In genomic region chr17:11866231-11866630, GRCm38 (mm10) we compare ENCODE assay signal across 32 mouse cellular contexts.
"Had no signal": no experiment of that assay in that cellular context is flagged by ENCODE, and none has a peak within 500 bp of the region (broad histone marks: within the 10 kb centered on the region; RNA-seq: fewer than 3 reads in every experiment).

No protein-coding gene starts in this region.

- H3K36me3 ChIP-seq: limb, embryonic 10.5 days; limb, embryonic 12.5 days; limb, embryonic 13.5 days; limb, embryonic 15.5 days; liver, embryonic 12.5 days; liver, embryonic 13.5 days; liver, embryonic 15.5 days; lung, embryonic 15.5 days; midbrain, embryonic 10.5 days; midbrain, embryonic 12.5 days; midbrain, embryonic 13.5 days; midbrain, embryonic 15.5 days; neural tube, embryonic 12.5 days had no signal

- H3K27me3 ChIP-seq: limb, embryonic 12.5 days; limb, embryonic 13.5 days; limb, embryonic 15.5 days; liver, embryonic 12.5 days; liver, embryonic 13.5 days; liver, embryonic 15.5 days; lung, embryonic 15.5 days; midbrain, embryonic 13.5 days; midbrain, embryonic 15.5 days; neural tube, embryonic 12.5 days had no signal

- ATAC-seq: liver, embryonic 12.5 days; liver, postnatal 0 days; lung, postnatal 0 days; midbrain, embryonic 13.5 days; midbrain, embryonic 15.5 days; midbrain, embryonic 16.5 days had no signal

- H3K4me1 ChIP-seq: limb, embryonic 10.5 days; limb, embryonic 12.5 days; limb, embryonic 13.5 days; limb, embryonic 15.5 days; liver, embryonic 12.5 days; liver, embryonic 13.5 days; liver, embryonic 15.5 days; lung, embryonic 15.5 days; megakaryocyte, embryonic 14.5 days; midbrain, embryonic 15.5 days; neural tube, embryonic 12.5 days had no signal

- H3K9me3 ChIP-seq: limb, embryonic 10.5 days; limb, embryonic 12.5 days; limb, embryonic 13.5 days; limb, embryonic 15.5 days; liver, embryonic 12.5 days; liver, embryonic 13.5 days; liver, embryonic 15.5 days; lung, embryonic 15.5 days; megakaryocyte, embryonic 14.5 days; midbrain, embryonic 10.5 days; midbrain, embryonic 12.5 days; midbrain, embryonic 13.5 days; midbrain, embryonic 15.5 days; neural tube, embryonic 12.5 days had no signal

- H3K27ac ChIP-seq: limb, embryonic 10.5 days; limb, embryonic 12.5 days; limb, embryonic 13.5 days; limb, embryonic 15.5 days; liver, embryonic 12.5 days; liver, embryonic 13.5 days; liver, embryonic 14.5 days; liver, embryonic 15.5 days; lung, embryonic 15.5 days; macrophage; midbrain, embryonic 10.5 days; midbrain, embryonic 12.5 days; midbrain, embryonic 13.5 days; midbrain, embryonic 15.5 days; neural tube, embryonic 12.5 days had no signal

- H3K9ac ChIP-seq: limb, embryonic 12.5 days; limb, embryonic 13.5 days; limb, embryonic 15.5 days; liver, embryonic 12.5 days; liver, embryonic 13.5 days; liver, embryonic 14.5 days; liver, embryonic 15.5 days; liver, postnatal 0 days; lung, embryonic 14.5 days; lung, embryonic 15.5 days; midbrain, embryonic 12.5 days; midbrain, embryonic 13.5 days; midbrain, embryonic 15.5 days; neural tube, embryonic 12.5 days had no signal

- H3K4me3 ChIP-seq: limb, embryonic 10.5 days; limb, embryonic 12.5 days; limb, embryonic 13.5 days; limb, embryonic 15.5 days; liver, embryonic 12.5 days; liver, embryonic 13.5 days; liver, embryonic 15.5 days; lung, embryonic 15.5 days; megakaryocyte, embryonic 14.5 days; midbrain, embryonic 10.5 days; midbrain, embryonic 12.5 days; midbrain, embryonic 13.5 days; midbrain, embryonic 15.5 days; myocyte; neural tube, embryonic 12.5 days had no signal

- H3K4me2 ChIP-seq: limb, embryonic 12.5 days; limb, embryonic 13.5 days; limb, embryonic 15.5 days; liver, embryonic 11.5 days; liver, embryonic 12.5 days; liver, embryonic 13.5 days; liver, embryonic 15.5 days; lung, embryonic 14.5 days; lung, embryonic 15.5 days; midbrain, embryonic 11.5 days; midbrain, embryonic 12.5 days; midbrain, embryonic 13.5 days; midbrain, embryonic 15.5 days; neural tube, embryonic 12.5 days had no signal

- DNase-seq: left cerebral cortex, postnatal 4 days; liver; liver, embryonic 13.5 days; liver, postnatal 0 days; lung, adult 18-20 months; lung, adult 2 months; lung, embryonic 14.5 days; lung, postnatal 10 days; lung, postnatal 14 days; lung, postnatal 36 days; lung, postnatal 4 days; midbrain, embryonic 14.5 days had no signal
